Comparison of ENCODE assay signal across 12 mouse cellular contexts in genomic region chr2:167277026-167277425, GRCm38 (mm10). TPM values are rescaled to one million over a fixed set of nuclear protein-coding genes. Genes with fewer than 3 reads are reported as not detected.
DNase-seq lines count a peak whose midpoint lies in the region; ATAC-seq and TF ChIP-seq lines count a peak whose summit lies in the region.
"Had no signal": no experiment of that assay in that cellular context is flagged by ENCODE, and none has a peak within 500 bp of the region (broad histone marks: within the 10 kb centered on the region; RNA-seq: fewer than 3 reads in every experiment).

No protein-coding gene starts in this region.

- DNase-seq in adrenal gland, adult 8-10 months: peak; percentile 2
- no peak for DNase-seq in adrenal gland, postnatal 25 days
- peak; percentile 70 for DNase-seq in hindbrain, postnatal 0 days (ENCODE audit: low spot score)
- DNase-seq in midbrain, embryonic 14.5 days: peak; percentile 23
- DNase-seq in gastrocnemius, postnatal 25 days: peak; percentile 4
- DNase-seq in adipocyte (ENCODE audit: low spot score): no peak
- DNase-seq: lung, embryonic 14.5 days; spleen, adult 18-20 months had no signal

- H3K4me2 ChIP-seq in hindbrain, postnatal 0 days (ENCODE audit: low read depth, low read length): no peak overlapping the region
- no peak overlapping the region for H3K4me2 ChIP-seq in hindbrain, embryonic 12.5 days (replicated peaks)
- H3K4me2 ChIP-seq in midbrain, embryonic 14.5 days (ENCODE audit: low read length): no peak overlapping the region
- H3K4me2 ChIP-seq in midbrain, embryonic 13.5 days (replicated peaks): no peak overlapping the region
- H3K4me2 ChIP-seq: embryonic facial prominence, embryonic 12.5 days; hindbrain, embryonic 15.5 days; lung, embryonic 14.5 days had no signal

- peak; percentile 60 for ATAC-seq in hindbrain, postnatal 0 days
- no peak for ATAC-seq in hindbrain, embryonic 12.5 days (ENCODE audit: low FRiP score)
- ATAC-seq in midbrain, embryonic 14.5 days (ENCODE audit: low FRiP score, low TSS enrichment): no peak
- no peak for ATAC-seq in midbrain, embryonic 13.5 days

- no peak overlapping the region for H3K27ac ChIP-seq in hindbrain, postnatal 0 days
- no peak overlapping the region for H3K27ac ChIP-seq in hindbrain, embryonic 12.5 days
- no peak overlapping the region for H3K27ac ChIP-seq in midbrain, embryonic 14.5 days (replicated peaks; ENCODE audit: low read depth, low read length)
- H3K27ac ChIP-seq in midbrain, embryonic 13.5 days: no peak overlapping the region
- H3K27ac ChIP-seq: embryonic facial prominence, embryonic 12.5 days; hindbrain, embryonic 15.5 days had no signal

- no peaks in the 10 kb centered on the region for H3K9me3 ChIP-seq in hindbrain, postnatal 0 days (ENCODE audit: low read length)
- no peaks in the 10 kb centered on the region for H3K9me3 ChIP-seq in hindbrain, embryonic 12.5 days (replicated peaks)
- H3K9me3 ChIP-seq in midbrain, embryonic 14.5 days (ENCODE audit: control insufficient read depth, low read length): no peaks in the 10 kb centered on the region
- H3K9me3 ChIP-seq in midbrain, embryonic 13.5 days: no peaks in the 10 kb centered on the region
- H3K9me3 ChIP-seq: embryonic facial prominence, embryonic 12.5 days; hindbrain, embryonic 15.5 days had no signal

- WGBS in hindbrain, postnatal 0 days: 50% methylated on average over 13 of the region's 13 CpGs
- 74% methylated on average over 13 of the region's 13 CpGs for WGBS in hindbrain, embryonic 12.5 days
- WGBS in midbrain, embryonic 14.5 days: 70% methylated on average over 13 of the region's 13 CpGs
- WGBS in midbrain, embryonic 13.5 days: 70% methylated on average over 13 of the region's 13 CpGs

- no peaks in the 10 kb centered on the region for H3K4me1 ChIP-seq in hindbrain, postnatal 0 days (ENCODE audit: insufficient read depth, low read length)
- 0 out of 2 replicates have a peak, but pooled peaks cover 2% of the 10 kb centered on the region for H3K4me1 ChIP-seq in hindbrain, embryonic 12.5 days
- H3K4me1 ChIP-seq in midbrain, embryonic 14.5 days (ENCODE audit: control insufficient read depth, insufficient read depth, low read length): no peaks in the 10 kb centered on the region
- H3K4me1 ChIP-seq in midbrain, embryonic 13.5 days (replicated peaks): 0 out of 2 replicates have a peak, but pooled peaks cover 3% of the 10 kb centered on the region
- H3K4me1 ChIP-seq: embryonic facial prominence, embryonic 12.5 days had no signal

- TF ChIP-seq CTCF in hindbrain, postnatal 0 days (IDR thresholded peaks at IDR 0.05; ENCODE audit: low read depth): no peak

- H3K4me3 ChIP-seq in hindbrain, postnatal 0 days (ENCODE audit: low read length): no peak overlapping the region
- H3K4me3 ChIP-seq in hindbrain, embryonic 12.5 days: no peak overlapping the region
- H3K4me3 ChIP-seq in midbrain, embryonic 14.5 days (replicated peaks; ENCODE audit: low read depth, low read length): no peak overlapping the region
- H3K4me3 ChIP-seq in midbrain, embryonic 13.5 days (replicated peaks): no peak overlapping the region
- H3K4me3 ChIP-seq: embryonic facial prominence, embryonic 12.5 days; hindbrain, embryonic 15.5 days had no signal

- no peak overlapping the region for H3K9ac ChIP-seq in hindbrain, postnatal 0 days (replicated peaks; ENCODE audit: low read length)
- no peak overlapping the region for H3K9ac ChIP-seq in hindbrain, embryonic 12.5 days
- no peak overlapping the region for H3K9ac ChIP-seq in midbrain, embryonic 14.5 days (replicated peaks; ENCODE audit: low read length)
- H3K9ac ChIP-seq in midbrain, embryonic 13.5 days (replicated peaks): no peak overlapping the region
- H3K9ac ChIP-seq: embryonic facial prominence, embryonic 12.5 days; hindbrain, embryonic 15.5 days; lung, embryonic 14.5 days had no signal

- no peaks in the 10 kb centered on the region for H3K27me3 ChIP-seq in hindbrain, postnatal 0 days (ENCODE audit: insufficient read depth, low read length)
- peaks cover 7% of the 10 kb centered on the region; the same call in 1 of the 2 replicates for H3K27me3 ChIP-seq in hindbrain, embryonic 12.5 days
- H3K27me3 ChIP-seq in midbrain, embryonic 14.5 days (ENCODE audit: control insufficient read depth, insufficient read depth, low read length): no peaks in the 10 kb centered on the region
- peaks cover 9% of the 10 kb centered on the region; the same call in 1 of the 2 replicates for H3K27me3 ChIP-seq in midbrain, embryonic 13.5 days
- H3K27me3 ChIP-seq: embryonic facial prominence, embryonic 12.5 days; hindbrain, embryonic 15.5 days had no signal

- H3K36me3 ChIP-seq in hindbrain, postnatal 0 days (ENCODE audit: insufficient read depth, low read length): no peaks in the 10 kb centered on the region
- H3K36me3 ChIP-seq in hindbrain, embryonic 12.5 days: no peaks in the 10 kb centered on the region
- H3K36me3 ChIP-seq in midbrain, embryonic 14.5 days (ENCODE audit: control insufficient read depth, insufficient read depth, low read length): no peaks in the 10 kb centered on the region
- H3K36me3 ChIP-seq in midbrain, embryonic 13.5 days: no peaks in the 10 kb centered on the region
- H3K36me3 ChIP-seq: embryonic facial prominence, embryonic 12.5 days; hindbrain, embryonic 15.5 days had no signal

RNA-seq across cellular contexts. Expression of gene Ptgis, which starts 36.6 kb away (rescaled TPM):
- total RNA-seq in adrenal gland, adult 8-10 months (2022): 10 to 100 TPM; 26.8 to 54.4 (median 40.8) TPM
- 17.7 and 24.9 TPM in 2 replicates for total RNA-seq in adrenal gland, postnatal 25 days (2021)
- total RNA-seq in hindbrain, postnatal 0 days (2014; rRNA removed): 3.2 and 7.7 TPM in 2 replicates
- 4.1 and 4.4 TPM in 2 replicates for polyA plus RNA-seq in hindbrain, postnatal 0 days (2015; fragmentation: Nextera tagmentation; extraction: Ambion mirVana)
- polyA plus RNA-seq in hindbrain, embryonic 12.5 days (2016; fragmentation: Nextera tagmentation; extraction: Ambion mirVana): 9.1 and 13.0 TPM in 2 replicates
- polyA plus RNA-seq in midbrain, embryonic 14.5 days (2014; fragmentation: Nextera tagmentation; extraction: Ambion mirVana): 2.2 and 5.3 TPM in 2 replicates
- 4.0 and 4.5 TPM in 2 replicates for polyA plus RNA-seq in midbrain, embryonic 13.5 days (2015; fragmentation: Nextera tagmentation; extraction: Ambion mirVana)
- 1 to 10 TPM; 4.2 to 5.5 TPM for total RNA-seq in gastrocnemius, postnatal 25 days (2021)

Comparison
In these comparisons a context has a peak if more than half of its experiments do, and no peak if none do; other contexts are left out.
1. DNase-seq: peak in adrenal gland, adult 8-10 months (single experiment), hindbrain, postnatal 0 days (single experiment), midbrain, embryonic 14.5 days (single experiment) and gastrocnemius, postnatal 25 days (single experiment); none in adrenal gland, postnatal 25 days (single experiment) and adipocyte (single experiment).